Mouse (Mus musculus) inflammation-experienced regulatory T-cells, adult 6 months (primary cell): Measurements from ENCODE around the gene 2200002D01Rik. TPM values are rescaled to one million over a fixed set of nuclear protein-coding genes. Genes with fewer than 3 reads are reported as not detected.
A peak's percentile ranks its signal among the peaks of the same experiment; 100 is the strongest.

Experiments used
- ATAC-seq: one replicate; pipeline ENCODE4 v1.8.0; 2017
- polyA plus RNA-seq, 3 experiments: library from polyadenylated mRNA; unstranded; fragments of 100-300 nt; shearing (Covaris generic); gene quantifications; one replicate each; pipeline ENCODE4 v1.2.1; 2017

Gene 2200002D01Rik
- polyA plus RNA-seq = 1 to 10 TPM in 2 of 3 experiments, under 1 TPM in 1; 0.91 to 1.9 (median 1.7) TPM

GRCm38 (mm10) chr7:29248261-29248841, at the start of gene 2200002D01Rik:
Gene 2200002D01Rik (minus strand): TSS chr7:29248466.
- ATAC-seq = no peak

DNA sequence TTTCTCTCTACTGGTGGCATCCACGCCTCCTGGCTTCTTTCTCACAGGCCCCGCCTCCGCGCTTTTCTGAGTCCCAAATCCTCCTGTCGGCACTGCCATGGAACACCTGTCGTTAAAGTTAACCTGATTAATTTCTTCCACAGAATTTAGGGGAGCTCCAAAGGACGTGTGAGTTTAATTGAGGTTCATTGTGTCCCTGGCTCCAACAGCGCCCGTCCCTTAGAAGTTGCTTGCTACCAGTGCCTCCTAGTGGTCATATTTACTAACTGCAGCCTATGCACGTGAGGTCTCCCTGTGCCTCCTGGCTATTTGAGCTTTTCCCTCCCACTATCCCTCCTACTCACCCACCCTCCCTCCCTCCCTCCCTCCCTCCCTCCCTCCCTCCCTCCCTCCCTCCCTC, 48.7 kb upstream of the 2200002D01Rik start:
- ATAC-seq = peak; percentile 78

- no peak for ATAC-seq
These were observed 47.8 kb upstream of the 2200002D01Rik start for GRCm38 (mm10) chr7:29295861-29296647.

DNA sequence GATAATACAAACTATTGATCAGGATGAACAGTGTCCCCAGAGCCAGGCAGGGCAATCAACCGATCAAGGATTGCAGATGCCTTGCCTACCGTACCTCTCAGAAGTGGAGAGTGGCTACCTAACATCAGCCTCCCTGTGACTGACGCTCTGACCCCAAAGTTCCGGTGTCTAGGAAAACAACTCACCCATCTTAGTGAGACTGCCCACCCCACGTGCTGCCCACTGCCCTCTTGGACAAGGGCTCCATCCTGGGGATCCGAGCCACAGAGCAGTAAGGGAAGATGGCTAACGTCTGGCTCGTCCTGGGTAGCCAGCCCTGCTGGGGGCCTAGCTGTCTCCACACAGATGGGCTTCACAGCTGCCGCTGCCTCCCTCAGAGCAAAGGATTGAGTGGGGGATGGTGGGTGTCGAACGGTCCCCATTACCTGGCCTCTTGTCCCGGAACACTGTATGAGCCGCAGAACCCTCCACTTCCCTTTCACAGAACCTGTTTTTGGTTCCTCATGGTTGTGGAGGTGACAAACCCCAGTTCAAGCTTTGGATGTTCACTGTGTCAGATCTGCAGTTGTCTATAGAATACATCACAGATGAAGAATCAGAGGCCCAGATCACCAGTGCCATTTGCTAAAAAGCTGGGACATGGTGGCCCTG, 46.0 kb upstream of the 2200002D01Rik start:
- ATAC-seq = no peak

- ATAC-seq = no peak
These were observed 45.1 kb upstream of the 2200002D01Rik start for GRCm38 (mm10) chr7:29293131-29294065.

- ATAC-seq = no peak
These were observed 44.3 kb upstream of the 2200002D01Rik start for GRCm38 (mm10) chr7:29292458-29293098.

DNA sequence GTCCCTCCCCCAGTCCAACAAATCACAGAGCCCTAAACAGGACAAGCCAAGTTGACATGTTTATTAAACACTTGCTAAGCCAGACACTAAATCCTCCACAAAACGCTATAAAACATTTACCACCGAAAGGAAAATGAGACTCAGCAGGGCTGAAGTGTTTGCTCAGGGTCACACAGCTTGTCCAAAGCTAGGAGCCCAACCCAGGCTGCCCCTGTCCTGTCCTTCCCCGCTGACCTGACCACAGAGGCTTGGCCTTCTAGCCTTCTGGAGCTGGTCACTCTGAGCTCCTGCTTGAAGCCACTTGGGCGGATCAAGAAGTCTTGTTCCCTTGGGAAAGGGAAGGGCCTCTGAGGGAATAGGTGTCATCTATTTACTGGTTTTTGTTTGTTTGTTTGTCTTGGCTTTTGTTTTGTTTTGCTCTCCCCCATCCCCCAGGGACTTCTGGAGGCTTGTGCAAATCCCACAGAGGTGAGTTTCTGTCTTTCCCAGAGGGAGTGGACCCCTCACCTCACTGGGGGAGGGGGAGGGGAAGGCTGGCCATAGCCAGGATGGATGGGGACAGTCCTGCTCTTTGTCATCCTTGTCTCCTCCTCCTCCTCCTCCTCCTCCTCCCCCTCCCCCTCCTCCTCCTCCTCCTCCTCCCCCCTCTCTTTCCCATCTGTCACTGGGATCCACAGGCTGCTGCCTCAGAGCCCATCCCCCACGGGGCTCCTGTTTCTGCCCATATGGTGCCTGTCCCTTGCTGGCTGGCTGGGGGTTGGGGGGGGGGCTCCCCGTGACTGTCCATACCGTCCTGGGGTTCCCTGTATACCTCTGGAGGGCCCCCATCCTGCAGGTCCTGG, 43.6 kb upstream of the 2200002D01Rik start:
- ATAC-seq = no peak

DNA sequence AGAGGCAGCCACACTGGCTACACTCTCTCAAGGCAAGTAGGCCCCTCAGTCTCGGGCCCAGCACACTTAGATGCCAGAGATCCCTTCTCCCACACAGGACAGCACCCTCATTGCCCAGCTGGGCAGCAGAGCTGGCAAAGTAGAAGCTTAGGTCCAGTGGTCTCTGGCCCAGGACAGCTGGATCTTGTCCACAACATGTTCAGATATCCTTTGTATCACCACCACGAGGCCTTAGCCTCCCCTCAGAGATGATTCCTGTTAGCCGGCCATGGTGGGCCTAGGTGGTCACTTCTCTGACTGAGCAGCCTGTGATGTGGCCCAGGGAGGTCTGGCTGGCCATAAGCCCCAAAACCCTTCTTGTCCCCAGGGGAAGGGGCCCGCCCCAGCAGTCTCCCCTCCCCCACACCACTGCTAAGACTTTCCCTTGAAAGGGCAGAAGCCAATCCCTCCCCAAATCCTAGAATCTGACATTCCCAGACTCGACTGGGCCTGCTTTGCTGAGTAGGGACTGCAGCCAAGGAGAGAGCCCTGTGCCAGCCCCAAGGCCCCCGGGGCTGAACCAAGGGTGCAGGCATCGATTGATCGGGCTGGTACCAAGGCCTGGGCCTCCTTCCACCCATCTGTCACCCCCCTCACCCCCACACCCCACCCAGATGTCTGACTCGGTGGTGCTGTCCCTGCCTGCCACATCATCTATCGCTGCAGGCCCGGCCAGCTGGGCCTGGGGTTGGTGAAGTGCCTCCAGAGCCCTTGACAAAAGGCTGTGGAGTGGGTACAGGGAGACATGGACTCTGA, 42.6 kb upstream of the 2200002D01Rik start:
- ATAC-seq = no peak

DNA sequence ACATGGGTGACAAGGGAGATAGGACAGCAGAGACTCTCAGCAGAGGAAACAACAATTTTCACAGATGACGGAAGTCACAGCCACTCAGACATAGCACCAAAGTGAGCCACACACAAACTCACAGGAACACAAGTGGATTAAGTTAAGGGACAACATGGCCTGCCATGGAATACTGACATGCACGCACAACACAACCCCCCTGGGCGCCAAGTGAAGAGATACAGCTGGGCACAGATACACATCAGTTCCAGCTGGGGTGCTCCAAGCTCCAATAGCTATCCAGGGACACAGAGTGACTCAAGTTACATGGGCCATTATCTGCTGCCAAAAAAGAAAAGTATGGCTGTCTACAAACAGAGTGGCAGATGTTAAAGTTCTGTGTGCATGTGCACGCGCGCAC, 41.6 kb upstream of the 2200002D01Rik start:
- no peak for ATAC-seq

DNA sequence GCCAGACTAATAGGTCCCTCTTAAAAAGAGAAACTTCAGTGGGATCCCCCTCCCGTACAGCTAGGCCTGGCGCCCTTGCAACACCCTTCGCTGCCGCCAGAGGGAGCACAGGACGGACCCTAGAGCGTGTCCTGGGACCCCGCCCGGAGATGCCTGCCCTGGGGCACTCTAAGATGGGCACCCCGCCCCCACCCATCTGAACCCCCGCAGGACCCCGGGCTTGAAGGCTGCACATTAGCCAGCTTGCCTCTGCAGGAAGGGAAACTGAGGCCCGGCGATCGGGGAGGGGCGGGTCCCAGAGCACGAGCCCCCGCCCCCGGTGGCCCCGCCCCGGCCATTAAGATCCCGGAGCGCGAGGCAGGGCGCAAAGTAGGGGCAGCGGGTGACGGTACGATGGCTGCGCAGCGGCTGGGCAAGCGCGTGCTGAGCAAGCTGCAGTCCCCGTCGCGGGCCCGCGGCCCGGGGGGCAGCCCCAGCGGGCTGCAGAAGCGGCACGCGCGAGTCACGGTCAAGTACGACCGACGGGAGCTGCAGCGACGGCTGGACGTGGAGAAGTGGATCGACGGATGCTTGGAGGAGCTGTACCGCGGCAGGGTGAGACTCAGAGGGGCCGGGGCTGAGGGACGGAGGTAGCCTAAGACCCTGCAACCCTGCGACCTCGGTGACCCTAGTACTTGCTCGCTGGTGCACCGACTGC, 40.8 kb upstream of the 2200002D01Rik start, which contains the start of gene Ppp1r14a:
Gene Ppp1r14a, plus strand, starts transcription at position 367 of the 697 bp plus-strand sequence.
- no peak for ATAC-seq

DNA sequence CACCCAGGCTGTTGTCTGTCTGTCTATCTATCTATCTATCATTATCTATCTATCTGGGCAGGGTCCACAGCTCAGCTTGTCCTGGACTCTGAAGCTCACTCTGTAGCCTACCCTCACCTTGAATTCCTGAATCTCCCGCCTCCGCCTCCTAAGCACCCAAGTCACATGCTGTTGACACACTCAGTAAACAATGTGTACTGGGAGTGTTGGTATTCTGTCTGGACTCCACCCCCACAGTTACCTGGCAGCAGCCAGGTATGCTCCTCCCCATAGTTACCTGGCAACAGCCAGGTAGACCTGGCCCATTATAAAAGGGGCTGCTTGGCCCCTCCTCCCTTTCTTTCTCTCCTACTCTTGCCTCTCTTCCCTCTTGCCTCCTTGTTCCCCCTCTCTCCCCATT, 39.8 kb upstream of the 2200002D01Rik start:
- ATAC-seq = no peak

GRCm38 (mm10) chr7:29287481-29287880, 39.2 kb upstream of the 2200002D01Rik start:
- no peak for ATAC-seq

GRCm38 (mm10) chr7:29284523-29284922, 36.3 kb upstream of the 2200002D01Rik start:
- ATAC-seq = no peak

- ATAC-seq = no peak
These were observed 35.6 kb upstream of the 2200002D01Rik start for GRCm38 (mm10) chr7:29283876-29284275.

- no peak for ATAC-seq
These were observed 33.8 kb upstream of the 2200002D01Rik start for GRCm38 (mm10) chr7:29282074-29282554.

DNA sequence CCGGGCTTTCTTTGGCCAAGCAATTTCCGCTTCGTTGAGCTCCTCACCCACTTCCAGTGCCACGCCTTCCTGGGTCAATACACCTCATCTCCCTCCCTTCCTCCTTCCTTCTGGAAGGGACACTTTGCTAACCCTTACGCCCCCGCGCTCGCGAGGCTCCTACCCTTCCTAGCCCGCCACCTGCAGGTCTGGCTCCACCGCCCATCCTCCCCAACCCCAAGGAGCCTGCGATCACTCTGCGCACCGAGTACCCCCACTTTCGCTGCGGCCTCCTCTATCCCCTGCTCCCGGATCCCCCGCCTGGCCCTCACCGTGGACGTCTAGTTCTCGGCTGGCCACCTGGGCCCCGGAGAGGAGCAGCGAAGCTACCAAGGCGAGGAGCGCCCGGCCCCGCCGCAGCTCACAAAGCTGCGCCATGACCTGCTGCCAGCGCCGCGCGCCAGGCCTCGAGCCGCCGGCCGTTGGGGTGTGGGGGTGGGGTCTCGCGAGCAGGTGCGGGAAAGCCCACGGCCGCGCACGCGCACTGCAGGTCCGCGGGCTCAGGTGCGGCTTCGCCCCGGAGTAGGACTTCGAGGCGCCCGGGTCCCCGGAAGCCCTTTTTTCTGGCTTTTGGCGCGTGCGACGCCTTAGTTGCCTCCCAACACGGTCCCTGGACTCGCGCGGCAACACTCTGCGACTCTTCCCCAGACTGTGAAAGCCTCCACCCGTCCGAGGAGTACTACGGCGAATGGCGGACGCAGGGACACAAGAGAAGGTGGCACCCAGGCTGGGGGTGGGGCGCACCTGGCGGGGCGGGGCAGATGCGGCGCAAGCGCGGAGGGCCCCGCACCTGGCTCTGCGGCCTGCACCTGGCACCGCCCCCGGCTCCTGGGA, 33.2 kb upstream of the 2200002D01Rik start, which contains the start of gene Spint2:
Gene Spint2, minus strand, starts transcription at position 712 of the 873 bp plus-strand sequence.
- ATAC-seq = peak; percentile 67

GRCm38 (mm10) chr7:29280801-29281200, 32.5 kb upstream of the 2200002D01Rik start:
- ATAC-seq = no peak

DNA sequence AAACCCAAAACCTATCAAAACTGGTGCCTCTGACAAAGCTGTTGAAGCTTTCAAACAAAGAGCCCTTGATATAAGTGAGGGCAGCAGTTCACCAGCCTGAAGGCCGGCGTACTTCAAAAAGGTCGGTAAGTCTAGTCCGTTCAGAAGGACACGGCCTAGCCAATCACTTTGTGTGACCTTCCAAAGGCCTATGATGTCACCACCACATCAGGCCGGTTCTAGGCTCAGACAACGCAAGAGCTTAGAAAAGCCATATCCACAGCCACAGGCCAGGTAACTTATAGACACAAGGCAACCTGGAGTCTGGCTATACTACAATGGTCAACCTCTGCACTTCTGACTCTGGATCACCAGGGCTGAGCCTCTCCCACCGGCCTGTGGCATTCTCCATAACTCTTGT, 31.7 kb upstream of the 2200002D01Rik start:
- ATAC-seq = no peak
